Mouse (Mus musculus) stomach, postnatal 0 days (tissue): ENCODE measurements around the gene Zfp367.

Source experiments
- CTCF ChIP-seq: IDR thresholded peaks from 2 replicates; pipeline ENCODE4 v1.5.1; 2016; ENCODE audit warnings: antibody characterized with exemption, low read depth, mild to moderate bottlenecking, moderate library complexity
- EP300 ChIP-seq: optimal IDR thresholded peaks from 2 replicates; pipeline ENCODE3; 2016; ENCODE audit warnings: antibody characterized with exemption

DNA sequence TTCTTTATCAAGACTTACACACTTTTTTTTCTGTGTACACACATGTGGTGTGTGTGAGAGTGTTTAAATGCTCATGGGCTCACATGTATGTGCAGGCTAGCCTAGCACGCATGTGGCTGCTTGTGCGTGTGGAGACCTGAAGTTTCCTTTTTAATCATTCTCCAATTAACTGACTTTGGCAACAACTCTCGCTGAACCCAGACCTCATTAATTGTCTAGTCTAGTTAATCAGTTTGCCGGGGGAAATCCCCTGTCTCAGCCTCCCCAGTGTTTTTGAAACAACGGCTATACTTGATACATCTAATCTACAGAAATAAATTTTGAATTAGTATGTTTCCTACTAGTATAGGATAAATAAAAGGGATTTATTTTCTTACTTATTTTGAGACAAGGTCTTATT, 67.0 kb downstream of the Zfp367 start:
- no peak for TF ChIP-seq CTCF
- no peak for TF ChIP-seq EP300
